Mouse (Mus musculus) lung, embryonic 14.5 days (tissue): ENCODE data around the gene Ap1m2. TPM values are rescaled to one million over a fixed set of nuclear protein-coding genes. Genes with fewer than 3 reads are reported as not detected.

ENCODE experiments used
- ATAC-seq: fragments of 200-750 bp; cut with Nextera tagmentation; 2 replicates; pipeline ENCODE4 v1.8.0; 2017; ENCODE audit warnings: mild to moderate bottlenecking, moderate TSS enrichment, moderate library complexity; ENCODE audit not compliant: insufficient read depth
- DNase-seq: peaks from one replicate; pipeline ENCODE4 v3.0.0-alpha.2; 2015
- H3K27ac ChIP-seq: fragments of 300-500 bp; sonication (generic); 2 replicates; pipeline ENCODE4 v1.5.1; 2014; ENCODE audit warnings: low read depth, mild to moderate bottlenecking, moderate library complexity
- H3K27me3 ChIP-seq: fragments of 300-500 bp; sonication (generic); 2 replicates; pipeline ENCODE4 v1.6.1; 2014; ENCODE audit warnings: low read length, control low read depth; ENCODE audit not compliant: insufficient read depth
- H3K36me3 ChIP-seq: fragments of 300-500 bp; sonication (generic); 2 replicates; pipeline ENCODE4 v1.6.1; 2014; ENCODE audit warnings: control low read depth; ENCODE audit not compliant: insufficient read depth
- H3K4me1 ChIP-seq: fragments of 300-500 bp; sonication (generic); 2 replicates; pipeline ENCODE4 v1.6.1; 2014; ENCODE audit warnings: antibody characterized with exemption, control low read depth; ENCODE audit not compliant: insufficient read depth
- H3K4me2 ChIP-seq: fragments of 300-500 bp; sonication (generic); 2 replicates; pipeline ENCODE4 v1.6.1; 2014; ENCODE audit warnings: mild to moderate bottlenecking
- H3K4me3 ChIP-seq: fragments of 300-500 bp; sonication (generic); 2 replicates; pipeline ENCODE4 v1.5.1; 2014; ENCODE audit warnings: low read depth, low read length
- H3K9ac ChIP-seq: fragments of 300-500 bp; sonication (generic); 2 replicates; pipeline ENCODE4 v1.6.1; 2014
- H3K9me3 ChIP-seq: fragments of 300-500 bp; sonication (generic); 2 replicates; pipeline ENCODE4 v1.6.1; 2016; ENCODE audit warnings: low read depth, low read length, control low read depth
- CTCF ChIP-seq: IDR thresholded peaks from 2 replicates; pipeline ENCODE4 v1.5.1; 2016; ENCODE audit warnings: antibody characterized with exemption, low read depth
- WGBS: fragments of 180-500 bp; shearing (Covaris S2); extraction: QIAGEN DNeasy Blood & Tissue Kit; methylation state at CpG from one replicate; pipeline ENCODE4 v1.1.7; 2014; 5-methylcytosine and 5-hydroxymethylcytosine counted together
- polyA plus RNA-seq: library from polyadenylated mRNA; unstranded; fragments of >200 nt; fragmentation: Nextera tagmentation; extraction: Ambion mirVana; gene quantifications from 2 replicates; pipeline ENCODE4 v1.2.1, GENCODE M21; 2014

Gene Ap1m2
- polyA plus RNA-seq, 1 experiment from 2014 or later, result 45.7 TPM

- no peaks in the 10 kb centered on the region for H3K9me3 ChIP-seq
- H3K27ac ChIP-seq, result no peak overlapping the region
- peak overlapping the region; percentile 71; the same call in 1 of the 2 replicates for H3K9ac ChIP-seq
- H3K4me1 ChIP-seq, result peaks cover 21% of the 10 kb centered on the region; the same call in 1 of the 2 replicates
- H3K36me3 ChIP-seq, result peaks cover 9% of the 10 kb centered on the region
- no peak for TF ChIP-seq CTCF
- peak overlapping the region; percentile 61 for H3K4me3 ChIP-seq
- H3K4me2 ChIP-seq, result peak overlapping the region; percentile 75
- no peak for ATAC-seq
- 68% methylated on average over 2 of the region's 2 CpGs for WGBS
- no peaks in the 10 kb centered on the region for H3K27me3 ChIP-seq
- no peak for DNase-seq
These were observed 22.8 kb downstream of the Ap1m2 start for GRCm38 (mm10) chr9:21289337-21289671.

GRCm38 (mm10) chr9:21288404-21289336 lies 23.5 kb downstream of the Ap1m2 start:
- H3K27me3 ChIP-seq, result no peaks in the 10 kb centered on the region
- H3K27ac ChIP-seq, result peak overlapping the region; percentile 72
- peaks cover 21% of the 10 kb centered on the region; the same call in 1 of the 2 replicates for H3K4me1 ChIP-seq
- no peaks in the 10 kb centered on the region for H3K9me3 ChIP-seq
- no peak for ATAC-seq
- TF ChIP-seq CTCF, result no peak
- peak overlapping the region; percentile 28 for H3K9ac ChIP-seq
- H3K4me3 ChIP-seq, result peak overlapping the region; percentile 82
- peak overlapping the region; percentile 75 for H3K4me2 ChIP-seq
- H3K36me3 ChIP-seq, result peaks cover 16% of the 10 kb centered on the region
- peak; percentile 65 for DNase-seq
- WGBS, result 69% methylated on average over 13 of the region's 13 CpGs

GRCm38 (mm10) chr9:21287571-21288402 lies 24.4 kb downstream of the Ap1m2 start, which contains the start of gene Kri1:
Gene Kri1, minus strand, starts transcription at chr9:21287969.
- Histone ChIP-seq H3K4me1 (peaks cover 21% of the 10 kb centered on the region; the same call in 1 of the 2 replicates), H3K9ac (peak within 1 kb of the TSS; percentile 72), H3K4me3 (peak within 1 kb of the TSS; percentile 82), H3K9me3 (no peaks in the 10 kb centered on the region), H3K27me3 (no peaks in the 10 kb centered on the region), H3K27ac (peak within 1 kb of the TSS; percentile 88), H3K4me2 (peak within 1 kb of the TSS; percentile 75), H3K36me3 (peaks cover 18% of the 10 kb centered on the region)
- peak; percentile 99 for DNase-seq
- TF ChIP-seq CTCF, result 0 out of 2 replicates have a peak, but pooled peaks have one; percentile 10
- under 1% methylated on average over 59 of the region's 59 CpGs for WGBS
- peak; percentile 59 for ATAC-seq

GRCm38 (mm10) chr9:21286753-21287152 lies 25.4 kb downstream of the Ap1m2 start:
- H3K36me3 ChIP-seq, result peaks cover 27% of the 10 kb centered on the region
- no peaks in the 10 kb centered on the region for H3K27me3 ChIP-seq
- ATAC-seq (no peak), DNase-seq (no peak)
- H3K4me3 ChIP-seq, result peak overlapping the region; percentile 82
- H3K27ac ChIP-seq, result no peak overlapping the region
- no peak for TF ChIP-seq CTCF
- 59% methylated on average over 3 of the region's 3 CpGs for WGBS
- H3K9me3 ChIP-seq, result no peaks in the 10 kb centered on the region
- H3K9ac ChIP-seq, result peak overlapping the region; percentile 72
- peaks cover 21% of the 10 kb centered on the region; the same call in 1 of the 2 replicates for H3K4me1 ChIP-seq
- H3K4me2 ChIP-seq, result peak overlapping the region; percentile 75

GRCm38 (mm10) chr9:21283994-21284393 lies 28.1 kb downstream of the Ap1m2 start:
- Histone ChIP-seq H3K9me3 (no peaks in the 10 kb centered on the region), H3K27ac (no peak overlapping the region), H3K27me3 (no peaks in the 10 kb centered on the region), H3K4me1 (peaks cover 12% of the 10 kb centered on the region; the same call in 1 of the 2 replicates), H3K4me3 (no peak overlapping the region), H3K36me3 (peaks cover 55% of the 10 kb centered on the region), H3K4me2 (no peak overlapping the region), H3K9ac (no peak overlapping the region)
- WGBS, result 74% methylated on average over 3 of the region's 3 CpGs
- no peak for TF ChIP-seq CTCF
- ATAC-seq (no peak), DNase-seq (no peak)

GRCm38 (mm10) chr9:21283591-21283990 lies 28.5 kb downstream of the Ap1m2 start:
- Histone ChIP-seq H3K4me1 (peaks cover 12% of the 10 kb centered on the region; the same call in 1 of the 2 replicates), H3K4me3 (no peak overlapping the region), H3K27ac (no peak overlapping the region), H3K36me3 (peaks cover 59% of the 10 kb centered on the region), H3K9me3 (no peaks in the 10 kb centered on the region), H3K9ac (no peak overlapping the region), H3K4me2 (no peak overlapping the region), H3K27me3 (no peaks in the 10 kb centered on the region)
- ATAC-seq (no peak), DNase-seq (no peak)
- TF ChIP-seq CTCF, result peak; percentile 37
- 89% methylated on average over 5 of the region's 5 CpGs for WGBS
